Comparison of ENCODE assay signal across 21 mouse cellular contexts in genomic region chr7:143764876-143765530, GRCm38 (mm10). TPM values are rescaled to one million over a fixed set of nuclear protein-coding genes. Genes with fewer than 3 reads are reported as not detected.
"Had no signal": no experiment of that assay in that cellular context is flagged by ENCODE, and none has a peak within 500 bp of the region (broad histone marks: within the 10 kb centered on the region; RNA-seq: fewer than 3 reads in every experiment).

No protein-coding gene starts in this region.

- H3K4me1 ChIP-seq: limb, embryonic 10.5 days; liver, embryonic 12.5 days; midbrain, embryonic 13.5 days had no signal

- H3K27ac ChIP-seq: left cerebral cortex, adult 2 months; limb, embryonic 10.5 days; liver, embryonic 12.5 days; midbrain, embryonic 13.5 days; stomach, postnatal 0 days had no signal

- H3K4me3 ChIP-seq: left cerebral cortex, adult 2 months; limb, embryonic 10.5 days; liver, embryonic 12.5 days; midbrain, embryonic 13.5 days had no signal

- H3K9ac ChIP-seq: liver, embryonic 12.5 days; lung, embryonic 14.5 days; midbrain, embryonic 13.5 days had no signal

- DNase-seq: kidney, adult 8-10 months; kidney, postnatal 25 days; lung, embryonic 14.5 days; lung, postnatal 10 days; lung, postnatal 4 days; right cerebral cortex, postnatal 14 days had no signal

- H3K36me3 ChIP-seq: limb, embryonic 10.5 days; liver, embryonic 12.5 days; midbrain, embryonic 13.5 days had no signal

- ATAC-seq: inflammation-experienced regulatory T-cells, adult 6 months; intestine, postnatal 0 days; liver, embryonic 12.5 days had no signal

- H3K9me3 ChIP-seq: limb, embryonic 10.5 days; liver, embryonic 12.5 days; midbrain, embryonic 13.5 days had no signal

- H3K4me2 ChIP-seq: liver, embryonic 12.5 days; lung, embryonic 14.5 days; midbrain, embryonic 13.5 days had no signal

RNA-seq across cellular contexts. Expression of gene Mrgprg, which starts 1.8 kb away (rescaled TPM):
- total RNA-seq: layer of hippocampus, postnatal 25 days; left cerebral cortex, adult 2 months; left cerebral cortex, postnatal 14 days had no signal
- polyA plus RNA-seq: inflammation-experienced regulatory T-cells, adult 6 months; intestine, postnatal 0 days; kidney, embryonic 16.5 days; limb, embryonic 10.5 days; limb, embryonic 14.5 days; liver, embryonic 12.5 days; liver, embryonic 16.5 days; lung, embryonic 14.5 days; midbrain, embryonic 13.5 days; midbrain, postnatal 0 days; neural tube, embryonic 14.5 days; small intestine, adult 2 months; stomach, postnatal 0 days had no signal
